Mouse (Mus musculus) neural tube, embryonic 12.5 days (tissue): ENCODE measurements around the gene Ica1. TPM values are rescaled to one million over a fixed set of nuclear protein-coding genes. Genes with fewer than 3 reads are reported as not detected.

Experiments used
- ATAC-seq: fragments of 200-750 bp; cut with Nextera tagmentation; 2 replicates; pipeline ENCODE4 v1.8.0; 2017; ENCODE audit warnings: low read depth, mild to moderate bottlenecking, moderate TSS enrichment, moderate library complexity; ENCODE audit not compliant: low FRiP score
- H3K27ac ChIP-seq: fragments of 300-500 bp; sonication (generic); 2 replicates; pipeline ENCODE4 v1.5.1; 2016
- H3K27me3 ChIP-seq: fragments of 300-500 bp; sonication (generic); replicated peaks from 2 replicates; pipeline ENCODE4 v1.6.1; 2016; ENCODE audit warnings: mild to moderate bottlenecking
- H3K36me3 ChIP-seq: fragments of 300-500 bp; sonication (generic); 2 replicates; pipeline ENCODE4 v1.6.1; 2016; ENCODE audit warnings: mild to moderate bottlenecking
- H3K4me1 ChIP-seq: fragments of 300-500 bp; sonication (generic); 2 replicates; pipeline ENCODE4 v1.6.1; 2016
- H3K4me2 ChIP-seq: fragments of 300-500 bp; sonication (generic); replicated peaks from 2 replicates; pipeline ENCODE4 v1.6.1; 2016; ENCODE audit warnings: mild to moderate bottlenecking
- H3K4me3 ChIP-seq: fragments of 300-500 bp; sonication (generic); 2 replicates; pipeline ENCODE4 v1.5.1; 2016
- H3K9ac ChIP-seq: fragments of 300-500 bp; sonication (generic); 2 replicates; pipeline ENCODE4 v1.6.1; 2016; ENCODE audit warnings: mild to moderate bottlenecking
- H3K9me3 ChIP-seq: fragments of 300-500 bp; sonication (generic); 2 replicates; pipeline ENCODE4 v1.6.1; 2016; ENCODE audit warnings: mild to moderate bottlenecking
- WGBS: fragments of 180-500 bp; shearing (Covaris S2); methylation state at CpG from one replicate; pipeline ENCODE4 v1.1.7; 2016; 5-methylcytosine and 5-hydroxymethylcytosine counted together
- polyA plus RNA-seq: library from polyadenylated mRNA; unstranded; fragments of >200 nt; fragmentation: Nextera tagmentation; extraction: Ambion mirVana; gene quantifications from 2 replicates; pipeline ENCODE4 v1.2.1, GENCODE M21; 2016

Ica1 gene
- polyA plus RNA-seq, 1 experiment from 2014 or later, result 26.4 TPM

DNA sequence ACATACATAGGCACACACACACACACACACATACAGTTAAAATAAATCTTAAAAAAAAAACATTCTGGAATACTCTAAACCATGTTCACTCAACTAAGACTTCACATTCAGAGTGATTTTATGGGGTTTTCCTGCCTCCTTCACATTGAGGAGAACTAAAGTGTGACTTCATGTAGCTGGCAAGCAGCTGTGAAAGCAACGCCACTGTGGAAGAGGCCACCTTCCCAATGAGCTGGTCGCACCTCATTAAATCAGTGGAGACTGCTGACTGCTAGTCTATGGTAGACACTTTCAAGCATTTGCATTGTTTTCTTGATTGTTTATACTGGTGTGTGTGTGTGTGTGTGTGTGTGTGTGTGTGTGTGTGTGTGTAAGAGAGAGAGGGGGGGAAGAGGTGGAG, 38.2 kb downstream of the Ica1 start:
- no peak overlapping the region for H3K9ac ChIP-seq
- no peak overlapping the region for H3K4me2 ChIP-seq
- no peaks in the 10 kb centered on the region for H3K4me1 ChIP-seq
- no peaks in the 10 kb centered on the region for H3K27me3 ChIP-seq
- H3K36me3 ChIP-seq, result no peaks in the 10 kb centered on the region
- no peak overlapping the region for H3K27ac ChIP-seq
- WGBS, result 31% methylated on average over 2 of the region's 2 CpGs
- 0 out of 2 replicates have a peak, but pooled peaks have one; percentile 21 for ATAC-seq
- H3K9me3 ChIP-seq, result no peaks in the 10 kb centered on the region
- no peak overlapping the region for H3K4me3 ChIP-seq

- 73% methylated on average over 4 of the region's 4 CpGs for WGBS
- no peak for ATAC-seq
- H3K27ac ChIP-seq, result no peak overlapping the region
- no peaks in the 10 kb centered on the region for H3K9me3 ChIP-seq
- H3K4me2 ChIP-seq, result no peak overlapping the region
- H3K4me3 ChIP-seq, result no peak overlapping the region
- H3K4me1 ChIP-seq, result no peaks in the 10 kb centered on the region
- no peaks in the 10 kb centered on the region for H3K27me3 ChIP-seq
- no peak overlapping the region for H3K9ac ChIP-seq
- no peaks in the 10 kb centered on the region for H3K36me3 ChIP-seq
Observed at GRCm38 (mm10) chr6:8738396-8738795, 39.9 kb downstream of the Ica1 start.

DNA sequence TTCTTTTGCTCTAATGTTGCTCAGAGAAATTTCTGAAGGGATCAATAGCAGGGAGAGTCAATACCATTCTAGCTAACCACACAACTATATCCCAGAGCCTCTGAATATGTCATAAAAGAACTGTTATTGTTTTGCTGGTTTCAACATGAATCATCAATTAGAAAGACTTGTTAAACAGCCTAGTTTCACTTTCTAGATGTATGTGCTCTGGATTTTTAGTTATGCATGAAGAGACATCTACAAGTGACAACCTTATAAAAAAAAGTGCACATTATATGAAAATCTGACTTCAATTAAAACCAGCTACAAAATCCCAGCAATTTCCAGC, 41.8 kb downstream of the Ica1 start:
- Histone ChIP-seq H3K9ac (no peak overlapping the region), H3K4me2 (no peak overlapping the region), H3K4me3 (no peak overlapping the region), H3K36me3 (no peaks in the 10 kb centered on the region), H3K9me3 (no peaks in the 10 kb centered on the region), H3K27ac (no peak overlapping the region), H3K27me3 (no peaks in the 10 kb centered on the region), H3K4me1 (peaks cover 3% of the 10 kb centered on the region; the same call in 1 of the 2 replicates)
- ATAC-seq, result 0 out of 2 replicates have a peak, but pooled peaks have one; percentile 3

GRCm38 (mm10) chr6:8735657-8736492, 42.4 kb downstream of the Ica1 start:
- Histone ChIP-seq H3K27ac (no peak overlapping the region), H3K4me2 (no peak overlapping the region), H3K27me3 (no peaks in the 10 kb centered on the region), H3K9ac (no peak overlapping the region), H3K4me1 (peaks cover 3% of the 10 kb centered on the region; the same call in 1 of the 2 replicates), H3K36me3 (no peaks in the 10 kb centered on the region), H3K4me3 (no peak overlapping the region), H3K9me3 (no peaks in the 10 kb centered on the region)
- peak; percentile 83 for ATAC-seq
- 65% methylated on average over 8 of the region's 8 CpGs for WGBS

DNA sequence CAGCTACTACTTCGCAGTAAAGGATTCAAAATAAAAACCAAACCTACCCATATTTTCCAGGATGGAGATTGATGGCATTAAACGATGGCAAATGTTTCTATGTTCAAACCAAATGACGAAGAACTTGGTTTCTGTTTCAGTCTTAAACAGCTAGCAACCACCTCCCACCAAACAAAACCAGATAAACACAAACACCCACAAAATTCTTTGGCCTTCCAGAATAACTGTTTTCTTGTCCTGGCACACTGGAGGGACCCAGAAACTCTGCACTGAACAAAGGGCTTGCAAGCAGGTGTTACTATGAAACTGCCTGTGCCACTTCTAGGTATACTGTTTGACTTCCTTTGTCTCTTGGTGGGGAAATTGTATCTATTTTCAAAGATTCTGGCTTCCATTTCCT, 43.2 kb downstream of the Ica1 start:
- no peak for ATAC-seq
- Histone ChIP-seq H3K9me3 (no peaks in the 10 kb centered on the region), H3K4me1 (peaks cover 3% of the 10 kb centered on the region; the same call in 1 of the 2 replicates), H3K4me3 (no peak overlapping the region), H3K9ac (no peak overlapping the region), H3K36me3 (no peaks in the 10 kb centered on the region), H3K27ac (no peak overlapping the region), H3K27me3 (no peaks in the 10 kb centered on the region), H3K4me2 (no peak overlapping the region)
- WGBS, result 94% methylated on average over 3 of the region's 3 CpGs

DNA sequence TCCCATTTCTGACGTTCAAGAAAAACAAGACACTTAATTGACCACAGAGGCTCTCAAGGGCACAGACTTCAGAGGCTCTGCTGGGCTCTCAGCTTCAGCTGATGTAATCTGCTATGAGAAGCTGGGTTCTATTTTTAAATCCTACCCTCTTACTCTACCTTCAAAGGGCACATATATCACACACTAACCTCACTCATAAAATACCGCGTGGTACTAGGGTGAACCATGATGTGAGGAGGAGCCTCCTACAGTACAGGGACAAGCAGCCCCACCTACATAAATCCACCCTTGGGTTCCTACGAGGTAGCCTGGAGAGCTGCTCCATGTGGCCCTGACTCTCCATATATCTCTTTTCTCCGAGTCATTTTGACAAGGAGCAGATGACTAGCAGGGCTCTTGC, 45.8 kb downstream of the Ica1 start:
- Histone ChIP-seq H3K9ac (no peak overlapping the region), H3K36me3 (no peaks in the 10 kb centered on the region), H3K4me1 (peaks cover 3% of the 10 kb centered on the region; the same call in 1 of the 2 replicates), H3K4me2 (no peak overlapping the region), H3K4me3 (no peak overlapping the region), H3K27ac (no peak overlapping the region), H3K27me3 (no peaks in the 10 kb centered on the region), H3K9me3 (no peaks in the 10 kb centered on the region)
- peak; percentile 32; the same call in 1 of the 2 replicates for ATAC-seq
- 65% methylated on average over 5 of the region's 5 CpGs for WGBS

GRCm38 (mm10) chr6:8731656-8732191, 46.6 kb downstream of the Ica1 start:
- H3K27ac ChIP-seq, result no peak overlapping the region
- WGBS, result 36% methylated on average over 4 of the region's 4 CpGs
- H3K4me2 ChIP-seq, result no peak overlapping the region
- no peak overlapping the region for H3K9ac ChIP-seq
- no peak overlapping the region for H3K4me3 ChIP-seq
- no peaks in the 10 kb centered on the region for H3K27me3 ChIP-seq
- H3K36me3 ChIP-seq, result no peaks in the 10 kb centered on the region
- H3K4me1 ChIP-seq, result peaks cover 3% of the 10 kb centered on the region; the same call in 1 of the 2 replicates
- H3K9me3 ChIP-seq, result no peaks in the 10 kb centered on the region
- ATAC-seq, result no peak

DNA sequence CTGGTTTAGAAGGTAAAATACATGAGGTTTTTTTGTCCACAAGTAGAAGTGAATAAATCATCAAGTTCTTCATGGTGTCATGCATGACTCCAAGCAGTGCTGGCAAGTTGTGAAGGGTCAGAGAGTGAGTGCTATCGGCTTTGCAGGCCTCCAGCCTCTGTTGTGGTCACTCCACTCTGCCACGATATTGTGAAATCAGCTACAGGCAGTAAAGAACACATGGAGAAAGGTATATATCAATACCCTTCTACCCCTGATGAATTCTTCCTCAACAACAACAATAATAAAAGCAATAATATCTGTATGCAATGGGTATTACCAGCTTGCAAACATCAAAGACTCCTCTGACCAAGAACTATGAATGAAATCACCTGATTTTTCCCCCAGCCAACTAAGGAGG, 47.9 kb downstream of the Ica1 start:
- Histone ChIP-seq H3K36me3 (no peaks in the 10 kb centered on the region), H3K9me3 (no peaks in the 10 kb centered on the region), H3K9ac (no peak overlapping the region), H3K4me1 (peaks cover 3% of the 10 kb centered on the region; the same call in 1 of the 2 replicates), H3K27me3 (no peaks in the 10 kb centered on the region), H3K4me3 (no peak overlapping the region), H3K4me2 (no peak overlapping the region), H3K27ac (no peak overlapping the region)
- WGBS, result 87% methylated on average over 2 of the region's 2 CpGs
- ATAC-seq, result no peak

- H3K36me3 ChIP-seq, result no peaks in the 10 kb centered on the region
Observed at GRCm38 (mm10) chr6:8727806-8728205, 50.5 kb downstream of the Ica1 start.

DNA sequence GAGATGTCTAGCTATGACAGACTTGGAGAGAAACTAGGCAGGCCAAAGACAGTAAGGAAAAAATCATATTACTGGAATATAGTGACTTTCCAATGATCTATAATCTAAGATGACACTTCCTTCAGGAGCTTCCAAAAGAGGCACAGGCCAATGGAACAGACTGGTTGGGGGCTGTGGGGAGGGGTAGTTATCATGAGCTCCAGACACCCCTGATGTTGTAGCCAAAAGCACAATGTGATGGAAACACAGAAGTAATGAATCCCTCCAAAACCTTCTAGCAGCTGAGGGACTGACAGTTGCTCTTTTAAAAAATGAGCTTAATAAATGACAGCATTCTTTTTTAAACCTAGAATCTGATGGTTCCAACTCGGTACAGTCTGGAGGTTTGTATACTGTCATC, 52.7 kb downstream of the Ica1 start:
- H3K4me1 ChIP-seq, result no peaks in the 10 kb centered on the region
- no peak overlapping the region for H3K27ac ChIP-seq
- no peaks in the 10 kb centered on the region for H3K36me3 ChIP-seq
- WGBS, result 90% methylated on average over 1 of the region's 1 CpGs
- H3K27me3 ChIP-seq, result no peaks in the 10 kb centered on the region
- no peak overlapping the region for H3K4me3 ChIP-seq
- no peaks in the 10 kb centered on the region for H3K9me3 ChIP-seq
- H3K9ac ChIP-seq, result no peak overlapping the region
- H3K4me2 ChIP-seq, result no peak overlapping the region
- ATAC-seq, result no peak

More at GRCm38 (mm10) chr6:8727806-8728205, 50.5 kb downstream of the Ica1 start:
- Histone ChIP-seq H3K4me2 (no peak overlapping the region), H3K9ac (no peak overlapping the region), H3K27me3 (no peaks in the 10 kb centered on the region), H3K4me1 (peaks cover 3% of the 10 kb centered on the region; the same call in 1 of the 2 replicates), H3K27ac (no peak overlapping the region), H3K4me3 (no peak overlapping the region), H3K9me3 (no peaks in the 10 kb centered on the region)
- ATAC-seq, result no peak
- 90% methylated on average over 8 of the region's 8 CpGs for WGBS

DNA sequence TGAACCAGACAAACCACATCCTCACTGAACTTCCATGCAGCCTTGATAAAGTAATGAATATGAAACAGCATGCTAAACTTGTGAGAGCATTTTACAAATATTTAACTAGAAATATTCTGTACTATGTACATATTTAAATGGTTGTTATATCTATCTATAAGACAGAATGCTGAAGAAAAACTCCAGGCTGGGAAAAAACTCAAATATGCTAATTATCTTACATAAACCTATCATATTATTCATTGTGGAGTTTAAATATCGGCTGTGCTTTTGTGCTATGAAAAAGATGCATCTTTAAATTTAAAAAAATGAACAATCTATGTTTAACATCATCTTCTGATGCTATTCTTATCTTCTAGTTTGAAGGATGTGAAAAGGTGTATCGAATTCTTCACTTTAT, 58.6 kb downstream of the Ica1 start:
- H3K4me2 ChIP-seq, result no peak overlapping the region
- H3K4me3 ChIP-seq, result no peak overlapping the region
- no peaks in the 10 kb centered on the region for H3K9me3 ChIP-seq
- no peak overlapping the region for H3K9ac ChIP-seq
- H3K4me1 ChIP-seq, result no peaks in the 10 kb centered on the region
- no peaks in the 10 kb centered on the region for H3K27me3 ChIP-seq
- H3K36me3 ChIP-seq, result no peaks in the 10 kb centered on the region
- ATAC-seq, result no peak
- H3K27ac ChIP-seq, result no peak overlapping the region
- 91% methylated on average over 2 of the region's 2 CpGs for WGBS

GRCm38 (mm10) chr6:8717967-8718366, 60.3 kb downstream of the Ica1 start:
- ATAC-seq, result no peak
- 89% methylated on average over 7 of the region's 7 CpGs for WGBS
- H3K27me3 ChIP-seq, result no peaks in the 10 kb centered on the region

DNA sequence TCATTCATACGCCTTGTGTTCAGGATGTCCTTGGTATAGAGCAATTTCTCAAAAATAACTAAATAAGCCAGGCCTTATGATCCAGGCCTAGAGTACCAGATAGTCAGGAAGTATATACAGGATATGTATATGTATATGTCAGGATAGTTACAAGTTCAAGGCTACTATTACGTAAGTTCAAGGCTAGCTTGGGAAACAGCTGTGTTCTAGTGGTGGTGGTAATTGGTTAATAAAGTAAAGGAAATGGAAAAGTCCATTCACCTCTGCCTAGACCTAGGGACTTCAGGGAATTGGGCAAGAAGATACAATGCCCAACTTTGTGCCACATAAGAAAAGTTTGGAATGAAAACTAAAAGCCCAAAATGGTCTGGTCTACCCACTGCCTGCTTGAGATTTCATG, 61.7 kb downstream of the Ica1 start:
- H3K9me3 ChIP-seq, result no peaks in the 10 kb centered on the region
- H3K4me1 ChIP-seq, result no peaks in the 10 kb centered on the region
- WGBS, result 97% methylated on average over 2 of the region's 2 CpGs
- H3K9ac ChIP-seq, result no peak overlapping the region
- H3K27me3 ChIP-seq, result no peaks in the 10 kb centered on the region
- H3K4me2 ChIP-seq, result no peak overlapping the region
- no peak for ATAC-seq
- no peak overlapping the region for H3K27ac ChIP-seq
- no peaks in the 10 kb centered on the region for H3K36me3 ChIP-seq
- H3K4me3 ChIP-seq, result no peak overlapping the region

More at GRCm38 (mm10) chr6:8717967-8718366, 60.3 kb downstream of the Ica1 start:
- no peak overlapping the region for H3K4me3 ChIP-seq
- no peak overlapping the region for H3K4me2 ChIP-seq
- no peak overlapping the region for H3K27ac ChIP-seq
- H3K9ac ChIP-seq, result no peak overlapping the region
- no peaks in the 10 kb centered on the region for H3K36me3 ChIP-seq
- no peaks in the 10 kb centered on the region for H3K4me1 ChIP-seq
- no peaks in the 10 kb centered on the region for H3K9me3 ChIP-seq
